Mouse (Mus musculus) liver (tissue): Measurements from ENCODE around the gene Usp29.
A peak's percentile ranks its signal among the peaks of the same experiment; 100 is the strongest.
"Not testable (repeated sequence)": the region's sequence is repeated elsewhere in the genome, so short reads cannot be mapped to it uniquely, and the experiment has no call there.

Experiments
- DNase-seq: peaks from one replicate; pipeline ENCODE4 v3.0.0-alpha.2; 2020; ENCODE audit warnings: mixed read lengths

Gene Usp29

GRCm38 (mm10) chr7:6770286-6770685 lies 39.9 kb downstream of the Usp29 start:
- DNase-seq = peak; percentile 58

- DNase-seq = not testable (repeated sequence)
Measured at GRCm38 (mm10) chr7:6773865-6774413, 43.6 kb downstream of the Usp29 start.

GRCm38 (mm10) chr7:6776314-6777059 lies 46.1 kb downstream of the Usp29 start:
- no peak for DNase-seq

GRCm38 (mm10) chr7:6777107-6777506 lies 46.7 kb downstream of the Usp29 start:
- DNase-seq = peak; percentile 17

- no peak for DNase-seq
Measured at GRCm38 (mm10) chr7:6777689-6778088, 47.3 kb downstream of the Usp29 start.

GRCm38 (mm10) chr7:6779172-6779571 lies 48.8 kb downstream of the Usp29 start:
- no peak for DNase-seq

- peak; percentile 39 for DNase-seq
Measured at GRCm38 (mm10) chr7:6781541-6781940, 51.2 kb downstream of the Usp29 start.

GRCm38 (mm10) chr7:6784340-6785073 lies 54.1 kb downstream of the Usp29 start:
- no peak for DNase-seq

- no peak for DNase-seq
Measured at GRCm38 (mm10) chr7:6787000-6787399, 56.6 kb downstream of the Usp29 start.

GRCm38 (mm10) chr7:6788101-6788500 lies 57.7 kb downstream of the Usp29 start:
- no peak for DNase-seq

- no peak for DNase-seq
Measured at GRCm38 (mm10) chr7:6791286-6792065, 61.1 kb downstream of the Usp29 start.

GRCm38 (mm10) chr7:6793240-6793639 lies 62.9 kb downstream of the Usp29 start:
- no peak for DNase-seq

GRCm38 (mm10) chr7:6793811-6794210 lies 63.4 kb downstream of the Usp29 start:
- DNase-seq = no peak

- DNase-seq = no peak
Measured at GRCm38 (mm10) chr7:6797408-6797807, 67.0 kb downstream of the Usp29 start.

GRCm38 (mm10) chr7:6799105-6799805 lies 68.9 kb downstream of the Usp29 start:
- no peak for DNase-seq

GRCm38 (mm10) chr7:6800586-6801441 lies 70.4 kb downstream of the Usp29 start:
- no peak for DNase-seq

- no peak for DNase-seq
Measured at GRCm38 (mm10) chr7:6801642-6802041, 71.3 kb downstream of the Usp29 start.

GRCm38 (mm10) chr7:6810556-6810955 lies 80.2 kb downstream of the Usp29 start:
- DNase-seq = no peak

GRCm38 (mm10) chr7:6814971-6815370 lies 84.6 kb downstream of the Usp29 start:
- no peak for DNase-seq

- no peak for DNase-seq
Measured at GRCm38 (mm10) chr7:6816706-6817376, 86.5 kb downstream of the Usp29 start.

- DNase-seq = no peak
Measured at GRCm38 (mm10) chr7:6820296-6820695, 89.9 kb downstream of the Usp29 start.
